Mouse (Mus musculus) MEL (cell line): ENCODE measurements around the gene Zfyve9. TPM values are rescaled to one million over a fixed set of nuclear protein-coding genes. Genes with fewer than 3 reads are reported as not detected.
A peak's percentile ranks its signal among the peaks of the same experiment; 100 is the strongest.

Source experiments
- DNase-seq: peaks from one replicate; pipeline ENCODE4 v3.0.0; 2011; ENCODE audit warnings: low read depth, low spot score
- H3K27ac ChIP-seq: 2 replicates; pipeline ENCODE4 v1.5.1; 2012; ENCODE audit warnings: low read depth, mild to moderate bottlenecking, control low read depth, low read length, moderate library complexity; ENCODE audit not compliant: control insufficient read depth
- H3K27me3 ChIP-seq, 2 experiments: fragments of 150-350 bp in 1 of 2; sonication (generic) in 1 of 2; 2 replicates each; pipeline ENCODE4 v1.6.1; 2012; ENCODE audit warnings: low read length in 2 of 2, mild to moderate bottlenecking in 2 of 2, improper control_type of control experiment in 1 of 2, moderate library complexity in 1 of 2; ENCODE audit not compliant: insufficient read depth in 2 of 2, control insufficient read depth in 1 of 2
- H3K36me3 ChIP-seq, 2 experiments: 2 replicates each; pipeline ENCODE4 v1.6.1; 2012 to 2014; ENCODE audit warnings: low read length in 2 of 2, improper control_type of control experiment in 1 of 2, inconsistent platforms in 1 of 2, mild to moderate bottlenecking in 1 of 2; ENCODE audit not compliant: insufficient read depth in 2 of 2, control insufficient read depth in 1 of 2
- H3K4me1 ChIP-seq, 2 experiments: fragments of 150-350 bp in 1 of 2; sonication (generic) in 1 of 2; 2 replicates each; pipeline ENCODE4 v1.6.1; 2012; ENCODE audit warnings: low read length in 2 of 2, improper control_type of control experiment in 1 of 2, mild to moderate bottlenecking in 1 of 2; ENCODE audit not compliant: insufficient read depth in 2 of 2, control insufficient read depth in 1 of 2
- H3K4me3 ChIP-seq, 2 experiments: fragments of 150-350 bp in 1 of 2; sonication (generic) in 1 of 2; 2 replicates each; pipeline ENCODE4 v1.5.1; 2012; ENCODE audit warnings: low read depth in 2 of 2, low read length in 2 of 2, mild to moderate bottlenecking in 2 of 2, moderate library complexity in 2 of 2, control low read depth in 1 of 2, improper control_type of control experiment in 1 of 2; ENCODE audit not compliant: control insufficient read depth in 1 of 2, insufficient read depth in 1 of 2
- H3K79me2 ChIP-seq: 2 replicates; pipeline ENCODE4 v1.6.1; 2012; ENCODE audit warnings: mild to moderate bottlenecking, low read length, moderate library complexity; ENCODE audit not compliant: control insufficient read depth, poor library complexity, insufficient read depth
- H3K9ac ChIP-seq: 2 replicates; pipeline ENCODE4 v1.6.1; 2012; ENCODE audit warnings: low read depth, mild to moderate bottlenecking, control low read depth, low read length, moderate library complexity; ENCODE audit not compliant: control insufficient read depth, poor library complexity, severe bottlenecking
- H3K9me3 ChIP-seq: fragments of 150-350 bp; sonication (generic); replicated peaks from 2 replicates; pipeline ENCODE4 v1.6.1; 2012; ENCODE audit warnings: mild to moderate bottlenecking, low read length, improper control_type of control experiment, moderate library complexity; ENCODE audit not compliant: insufficient read depth
- BHLHE40 ChIP-seq: IDR thresholded peaks from 2 replicates; pipeline ENCODE4 v1.6.1; 2012; ENCODE audit warnings: low read depth, mild to moderate bottlenecking, inconsistent platforms, low read length, improper control_type of control experiment, borderline replicate concordance
- CTCF ChIP-seq, 3 experiments: IDR thresholded peaks in 2 of 3; conservative IDR thresholded peaks in 1 of 3; 2 replicates each; pipeline ENCODE4 v1.5.1; 2011 to 2012; ENCODE audit warnings: low read length in 3 of 3, low read depth in 2 of 3, mild to moderate bottlenecking in 2 of 3, improper control_type of control experiment in 1 of 3, inconsistent platforms in 1 of 3, mixed read lengths in 1 of 3, moderate library complexity in 1 of 3; ENCODE audit not compliant: control insufficient read depth in 1 of 3, insufficient read depth in 1 of 3, poor library complexity in 1 of 3, severe bottlenecking in 1 of 3
- EP300 ChIP-seq, 2 experiments: IDR thresholded peaks; 2 replicates each; pipeline ENCODE4 v1.6.1; 2011; ENCODE audit warnings: improper control_type of control experiment in 2 of 2, low read length in 2 of 2, low read depth in 1 of 2, mild to moderate bottlenecking in 1 of 2
- ETS1 ChIP-seq: IDR thresholded peaks from 2 replicates; pipeline ENCODE4 v1.6.1; 2012; ENCODE audit warnings: low read depth, mild to moderate bottlenecking, inconsistent platforms, low read length, improper control_type of control experiment, moderate library complexity
- JUND ChIP-seq: IDR thresholded peaks from 2 replicates; pipeline ENCODE4 v1.6.1; 2011; ENCODE audit warnings: low read depth, mild to moderate bottlenecking, improper control_type of control experiment, low read length
- MAFK ChIP-seq: IDR thresholded peaks from 2 replicates; pipeline ENCODE4 v1.6.1; 2011; ENCODE audit warnings: low read depth, mild to moderate bottlenecking, low read length, improper control_type of control experiment, borderline replicate concordance
- MAX ChIP-seq: IDR thresholded peaks from 2 replicates; pipeline ENCODE4 v1.6.1; 2011; ENCODE audit warnings: low read length, improper control_type of control experiment
- MEF2A ChIP-seq: IDR thresholded peaks from 2 replicates; pipeline ENCODE4 v1.6.1; 2014; ENCODE audit warnings: low read depth, mild to moderate bottlenecking, inconsistent platforms, low read length, improper control_type of control experiment; ENCODE audit not compliant: poor library complexity, insufficient replicate concordance, severe bottlenecking; ENCODE audit errors: extremely low read depth
- MXI1 ChIP-seq: IDR thresholded peaks from 2 replicates; pipeline ENCODE4 v1.6.1; 2011; ENCODE audit warnings: mild to moderate bottlenecking, low read depth, low read length, improper control_type of control experiment
- MYB ChIP-seq: IDR thresholded peaks from 2 replicates; pipeline ENCODE4 v1.6.1; 2011; ENCODE audit warnings: mild to moderate bottlenecking, low read depth, low read length, improper control_type of control experiment
- NELFE ChIP-seq: IDR thresholded peaks from 2 replicates; pipeline ENCODE4 v1.6.1; 2011; ENCODE audit warnings: low read depth, low read length, improper control_type of control experiment
- NRF1 ChIP-seq: IDR thresholded peaks from 2 replicates; pipeline ENCODE4 v1.6.1; 2014; ENCODE audit warnings: low read depth, mild to moderate bottlenecking, inconsistent platforms, low read length, improper control_type of control experiment, moderate library complexity; ENCODE audit not compliant: poor library complexity, insufficient read depth, severe bottlenecking
- POLR2A ChIP-seq, 2 experiments: IDR thresholded peaks; 2 replicates each; pipeline ENCODE4 v1.6.1; 2011 to 2012; ENCODE audit warnings: low read length in 2 of 2, mild to moderate bottlenecking in 2 of 2, control low read depth in 1 of 2, improper control_type of control experiment in 1 of 2, low read depth in 1 of 2, moderate library complexity in 1 of 2; ENCODE audit not compliant: control insufficient read depth in 1 of 2, insufficient read depth in 1 of 2, poor library complexity in 1 of 2
- POLR2AphosphoS2 ChIP-seq: IDR thresholded peaks from 2 replicates; pipeline ENCODE4 v1.6.1; 2011; ENCODE audit warnings: low read length, improper control_type of control experiment
- POLR2AphosphoS5 ChIP-seq: IDR thresholded peaks from 2 replicates; pipeline ENCODE4 v1.6.1; 2012; ENCODE audit warnings: low read depth, borderline replicate concordance, mild to moderate bottlenecking, inconsistent platforms, low read length, moderate library complexity, mixed read lengths
- RAD21 ChIP-seq: IDR thresholded peaks from 2 replicates; pipeline ENCODE4 v1.6.1; 2011; ENCODE audit warnings: mild to moderate bottlenecking, low read depth, low read length, improper control_type of control experiment
- RCOR1 ChIP-seq: IDR thresholded peaks from 2 replicates; pipeline ENCODE4 v1.6.1; 2012; ENCODE audit warnings: low read depth, mild to moderate bottlenecking, inconsistent platforms, low read length, improper control_type of control experiment
- SIN3A ChIP-seq: IDR thresholded peaks from 2 replicates; pipeline ENCODE4 v1.6.1; 2012; ENCODE audit warnings: low read length, improper control_type of control experiment, inconsistent platforms
- SMC3 ChIP-seq: IDR thresholded peaks from 2 replicates; pipeline ENCODE4 v1.6.1; 2011; ENCODE audit warnings: low read depth, low read length, improper control_type of control experiment
- TCF12 ChIP-seq: IDR thresholded peaks from 2 replicates; pipeline ENCODE4 v1.6.1; 2014; ENCODE audit warnings: low read depth, mild to moderate bottlenecking, inconsistent platforms, low read length, improper control_type of control experiment, moderate library complexity
- UBTF ChIP-seq: IDR thresholded peaks from 2 replicates; pipeline ENCODE4 v1.6.1; 2012; ENCODE audit warnings: low read depth, mild to moderate bottlenecking, inconsistent platforms, low read length, improper control_type of control experiment, moderate library complexity, borderline replicate concordance; ENCODE audit not compliant: insufficient read depth
- USF1 ChIP-seq: IDR thresholded peaks from 2 replicates; pipeline ENCODE4 v1.6.1; 2014; ENCODE audit warnings: low read depth, mild to moderate bottlenecking, inconsistent platforms, low read length, improper control_type of control experiment, moderate library complexity
- USF2 ChIP-seq, 2 experiments: IDR thresholded peaks; 2 replicates each; pipeline ENCODE4 v1.6.1; 2011 to 2012; ENCODE audit warnings: improper control_type of control experiment in 2 of 2, low read length in 2 of 2, borderline replicate concordance in 1 of 2, inconsistent platforms in 1 of 2, low read depth in 1 of 2, mild to moderate bottlenecking in 1 of 2; ENCODE audit not compliant: insufficient read depth in 1 of 2
- ZKSCAN1 ChIP-seq: IDR thresholded peaks from 2 replicates; pipeline ENCODE4 v1.6.1; 2012; ENCODE audit warnings: low read depth, mild to moderate bottlenecking, inconsistent platforms, low read length, improper control_type of control experiment, moderate library complexity
- ZMIZ1 ChIP-seq: IDR thresholded peaks from 2 replicates; pipeline ENCODE4 v1.6.1; 2012; ENCODE audit warnings: low read depth, mild to moderate bottlenecking, inconsistent platforms, low read length, improper control_type of control experiment, moderate library complexity
- polyA plus RNA-seq, 2 experiments: library from polyadenylated mRNA; stranded (reverse) in 1 of 2; unstranded in 1 of 2; fragments of >175 nt in 1 of 2; fragments of >200 nt in 1 of 2; gene quantifications; 2 replicates each; pipeline versions ENCODE4 v1.2.1 to v1.2.4; 2012; ENCODE audit warnings: low replicate concordance in 2 of 2, low read depth in 1 of 2; ENCODE audit not compliant: insufficient read length in 2 of 2, insufficient read depth in 1 of 2, missing spikeins in 1 of 2
- total RNA-seq: library from RNA; depleted of rRNA; stranded (reverse); fragments of 300-350 nt; gene quantifications from 2 replicates; pipeline ENCODE4 v1.2.3, GENCODE M21; 2012

Gene Zfyve9
- total and polyA plus RNA-seq, 3 experiments = 0.14 TPM; not detected in 2

GRCm38 (mm10) chr4:108782421-108783085, 2.0 kb upstream of the Zfyve9 start:
- DNase-seq = peak; percentile 15

GRCm38 (mm10) chr4:108781596-108781995, 998 bp upstream of the Zfyve9 start:
- no peak for TF ChIP-seq SIN3A
- TF ChIP-seq ZKSCAN1 = no peak
- TF ChIP-seq BHLHE40 = no peak
- TF ChIP-seq POLR2A (IDR thresholded peaks at IDR 0.05; ENCODE audit: control insufficient read depth in 1 of 2, insufficient read depth in 1 of 2, low read depth in 1 of 2, low read length in 2 of 2, poor library complexity in 1 of 2) = no peak
- TF ChIP-seq JUND = no peak
- TF ChIP-seq USF1 = no peak
- no peak for TF ChIP-seq RAD21
- TF ChIP-seq RCOR1 = no peak
- TF ChIP-seq USF2 (IDR thresholded peaks at IDR 0.05; ENCODE audit: borderline replicate concordance in 1 of 2, insufficient read depth in 1 of 2, low read depth in 1 of 2, low read length in 2 of 2) = no peak
- no peak for TF ChIP-seq UBTF
- TF ChIP-seq MAFK = no peak
- no peak for TF ChIP-seq NRF1
- no peak for TF ChIP-seq NELFE
- TF ChIP-seq MAX = no peak
- no peak for TF ChIP-seq EP300 (IDR thresholded peaks at IDR 0.05; ENCODE audit: low read depth in 1 of 2, low read length in 2 of 2)
- no peak for TF ChIP-seq POLR2AphosphoS2
- TF ChIP-seq TCF12 = no peak
- no peak for TF ChIP-seq ZMIZ1
- no peak for TF ChIP-seq MEF2A
- Histone ChIP-seq H3K27me3 (peaks cover under 1 to 8% of the 10 kb centered on the region in 2 experiments; a peak in 2 of 4 replicates), H3K4me1 (no peaks in the 10 kb centered on the region; a peak in 1 of 4 replicates), H3K27ac (no peak overlapping the region), H3K4me3 (no peak overlapping the region), H3K79me2 (no peaks in the 10 kb centered on the region), H3K36me3 (no peaks in the 10 kb centered on the region), H3K9me3 (no peaks in the 10 kb centered on the region), H3K9ac (no peak overlapping the region)
- DNase-seq = no peak

More at GRCm38 (mm10) chr4:108782421-108783085, 2.0 kb upstream of the Zfyve9 start:
- Histone ChIP-seq H3K9me3 (no peaks in the 10 kb centered on the region), H3K27me3 (peaks cover 1 to 13% of the 10 kb centered on the region in 2 experiments; a peak in 2 of 4 replicates), H3K4me1 (no peaks in the 10 kb centered on the region; a peak in 1 of 4 replicates), H3K36me3 (no peaks in the 10 kb centered on the region), H3K4me3 (no peak overlapping the region)
- TF ChIP-seq CTCF (IDR thresholded peaks at IDR 0.05 in 2 of 3, conservative IDR thresholded peaks at IDR 0.05 in 1 of 3; ENCODE audit: control insufficient read depth in 1 of 3, insufficient read depth in 1 of 3, low read depth in 2 of 3, low read length in 3 of 3, poor library complexity in 1 of 3, severe bottlenecking in 1 of 3) = no peak
- TF ChIP-seq ETS1 = no peak
- TF ChIP-seq MYB = no peak
- no peak for TF ChIP-seq POLR2AphosphoS5
- TF ChIP-seq MXI1 = no peak
- TF ChIP-seq MEF2A = no peak
- TF ChIP-seq BHLHE40 = no peak
- no peak for TF ChIP-seq SMC3
- no peak for TF ChIP-seq USF2 (IDR thresholded peaks at IDR 0.05; ENCODE audit: borderline replicate concordance in 1 of 2, insufficient read depth in 1 of 2, low read depth in 1 of 2, low read length in 2 of 2)
- TF ChIP-seq, all 39 proteins: peak for 0
- H3K9ac ChIP-seq = no peak overlapping the region
- H3K79me2 ChIP-seq = no peaks in the 10 kb centered on the region
- H3K27ac ChIP-seq = no peak overlapping the region
